Mouse (Mus musculus) liver, embryonic 11.5 days (tissue): Measurements from ENCODE around the gene Fam210b. TPM values are rescaled to one million over a fixed set of nuclear protein-coding genes. Genes with fewer than 3 reads are reported as not detected.
A peak's percentile ranks its signal among the peaks of the same experiment; 100 is the strongest.

Source experiments
- ATAC-seq: fragments of 200-750 bp; cut with Nextera tagmentation; replicated peaks from 2 replicates; pipeline ENCODE4 v1.8.0; 2017; ENCODE audit warnings: moderate number of reproducible peaks, mild to moderate bottlenecking, moderate TSS enrichment, moderate library complexity; ENCODE audit not compliant: low FRiP score
- DNase-seq: peaks from one replicate; pipeline ENCODE4 v3.0.0-alpha.2; 2017; ENCODE audit warnings: low spot score
- H3K27ac ChIP-seq: fragments of 300-500 bp; sonication (generic); 2 replicates; pipeline ENCODE4 v1.5.1; 2014; ENCODE audit warnings: mild to moderate bottlenecking, low read depth, low read length, control low read depth
- H3K27me3 ChIP-seq: fragments of 300-500 bp; sonication (generic); replicated peaks from 2 replicates; pipeline ENCODE4 v1.6.1; 2014; ENCODE audit warnings: low read length, mixed read lengths; ENCODE audit not compliant: control insufficient read depth, insufficient read depth
- H3K36me3 ChIP-seq: fragments of 300-500 bp; sonication (generic); 2 replicates; pipeline ENCODE4 v1.6.1; 2014; ENCODE audit warnings: mild to moderate bottlenecking, low read length, moderate library complexity, mixed read lengths; ENCODE audit not compliant: control insufficient read depth, insufficient read depth
- H3K4me1 ChIP-seq: fragments of 300-500 bp; sonication (generic); replicated peaks from 2 replicates; pipeline ENCODE4 v1.6.1; 2014; ENCODE audit warnings: low read length, mixed read lengths; ENCODE audit not compliant: control insufficient read depth, insufficient read depth
- H3K4me2 ChIP-seq: fragments of 300-500 bp; sonication (generic); 2 replicates; pipeline ENCODE4 v1.6.1; 2014; ENCODE audit warnings: mild to moderate bottlenecking, control low read depth, moderate library complexity
- H3K4me3 ChIP-seq: fragments of 300-500 bp; sonication (generic); 2 replicates; pipeline ENCODE4 v1.5.1; 2014; ENCODE audit warnings: low read depth, low read length, control low read depth
- H3K9ac ChIP-seq: fragments of 300-500 bp; sonication (generic); 2 replicates; pipeline ENCODE4 v1.6.1; 2014; ENCODE audit warnings: low read depth, low read length, control low read depth
- H3K9me3 ChIP-seq: fragments of 300-500 bp; sonication (generic); 2 replicates; pipeline ENCODE4 v1.6.1; 2016; ENCODE audit warnings: low read length, inconsistent platforms, mixed read lengths; ENCODE audit not compliant: control insufficient read depth
- WGBS: fragments of 180-500 bp; shearing (Covaris S2); extraction: QIAGEN DNeasy Blood & Tissue Kit; methylation state at CpG from one replicate; pipeline ENCODE4 v1.1.7; 2014; 5-methylcytosine and 5-hydroxymethylcytosine counted together
- polyA plus RNA-seq: library from polyadenylated mRNA; unstranded; fragments of >200 nt; fragmentation: Nextera tagmentation; extraction: Ambion mirVana; gene quantifications from 2 replicates; pipeline ENCODE4 v1.2.1, GENCODE M21; 2014

The Fam210b gene
- polyA plus RNA-seq, 1 experiment from 2014 or later, result 56.2 TPM

DNA sequence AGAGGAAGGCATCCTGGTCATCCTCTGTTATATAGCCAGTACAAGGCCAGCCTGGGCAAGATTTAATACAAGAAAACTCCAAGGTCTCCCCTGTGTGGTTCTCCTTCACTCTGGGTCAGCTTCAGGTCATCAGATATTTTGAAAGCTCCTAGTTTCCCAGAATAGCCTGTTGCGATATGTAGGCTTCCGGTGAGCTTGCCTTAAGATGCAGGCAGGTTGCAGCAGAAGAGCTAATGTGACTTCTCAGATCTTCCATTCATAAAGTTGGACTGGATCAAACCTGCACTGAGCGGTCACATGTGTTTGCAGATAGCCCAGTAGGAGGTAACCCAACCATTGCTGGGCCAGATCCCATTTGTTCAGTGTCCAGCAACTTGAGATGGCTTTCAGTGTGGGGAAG is 39.4 kb downstream of the Fam210b start:
- DNase-seq, result no peak
- H3K27ac ChIP-seq, result no peak overlapping the region
- ATAC-seq, result no peak
- WGBS, result 89% methylated on average over 3 of the region's 3 CpGs
- no peak overlapping the region for H3K4me2 ChIP-seq
- H3K36me3 ChIP-seq, result peaks cover 21% of the 10 kb centered on the region
- no peaks in the 10 kb centered on the region for H3K9me3 ChIP-seq
- H3K4me1 ChIP-seq, result no peaks in the 10 kb centered on the region
- no peak overlapping the region for H3K9ac ChIP-seq
- no peak overlapping the region for H3K4me3 ChIP-seq
- no peaks in the 10 kb centered on the region for H3K27me3 ChIP-seq

- no peak overlapping the region for H3K27ac ChIP-seq
- H3K4me2 ChIP-seq, result no peak overlapping the region
- H3K9ac ChIP-seq, result no peak overlapping the region
- no peak overlapping the region for H3K4me3 ChIP-seq
- no peaks in the 10 kb centered on the region for H3K36me3 ChIP-seq
- DNase-seq, result no peak
- ATAC-seq, result no peak
- H3K9me3 ChIP-seq, result no peaks in the 10 kb centered on the region
- H3K27me3 ChIP-seq, result no peaks in the 10 kb centered on the region
- WGBS, result 31% methylated on average over 6 of the region's 6 CpGs
- H3K4me1 ChIP-seq, result peaks cover 2% of the 10 kb centered on the region; the same call in 1 of the 2 replicates
Measured at GRCm38 (mm10) chr2:172390341-172390740, 45.0 kb downstream of the Fam210b start.

DNA sequence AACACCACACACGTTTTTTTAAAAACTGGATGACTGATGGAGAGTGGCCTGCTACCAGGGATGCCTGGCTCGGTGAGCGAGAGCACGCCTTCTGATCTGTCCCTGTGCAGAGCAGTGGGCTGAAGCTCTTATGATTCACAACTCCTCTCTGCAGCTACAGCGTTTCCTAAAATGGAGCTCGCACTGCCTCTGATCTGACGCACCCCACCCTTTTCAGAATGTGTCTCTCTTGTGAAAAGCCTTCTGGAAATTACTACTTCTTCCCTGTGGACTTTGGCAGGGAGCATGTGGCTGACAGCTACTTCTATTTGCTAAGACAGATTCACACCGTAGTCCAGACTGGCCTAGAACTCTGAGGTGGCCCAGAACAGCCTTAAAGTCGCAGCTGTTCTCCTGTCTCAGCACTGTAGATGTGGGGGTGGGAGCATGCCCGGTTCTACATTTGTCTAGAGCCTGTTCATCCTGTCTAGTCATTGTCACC is 46.7 kb downstream of the Fam210b start:
- Histone ChIP-seq H3K4me2 (no peak overlapping the region), H3K36me3 (no peaks in the 10 kb centered on the region), H3K4me1 (peaks cover 2% of the 10 kb centered on the region; the same call in 1 of the 2 replicates), H3K27ac (no peak overlapping the region), H3K4me3 (no peak overlapping the region), H3K9me3 (no peaks in the 10 kb centered on the region), H3K9ac (no peak overlapping the region), H3K27me3 (no peaks in the 10 kb centered on the region)
- 64% methylated on average over 10 of the region's 10 CpGs for WGBS
- ATAC-seq (no peak), DNase-seq (no peak)

- Histone ChIP-seq H3K27ac (no peak within 1 kb of the TSS), H3K9ac (no peak within 1 kb of the TSS; the same call in 1 of the 2 replicates), H3K4me2 (peak within 1 kb of the TSS; percentile 57), H3K27me3 (no peaks in the 10 kb centered on the region), H3K4me1 (peaks cover 2% of the 10 kb centered on the region; the same call in 1 of the 2 replicates), H3K36me3 (no peaks in the 10 kb centered on the region), H3K9me3 (no peaks in the 10 kb centered on the region), H3K4me3 (peak within 1 kb of the TSS; percentile 44)
- no peak for DNase-seq
- peak; percentile 60 for ATAC-seq
- 16% methylated on average over 13 of the region's 13 CpGs for WGBS
Measured at GRCm38 (mm10) chr2:172393391-172394051, 48.2 kb downstream of the Fam210b start, which contains the start of gene Cass4. TSS of gene Cass4 (plus strand) at chr2:172393794.

DNA sequence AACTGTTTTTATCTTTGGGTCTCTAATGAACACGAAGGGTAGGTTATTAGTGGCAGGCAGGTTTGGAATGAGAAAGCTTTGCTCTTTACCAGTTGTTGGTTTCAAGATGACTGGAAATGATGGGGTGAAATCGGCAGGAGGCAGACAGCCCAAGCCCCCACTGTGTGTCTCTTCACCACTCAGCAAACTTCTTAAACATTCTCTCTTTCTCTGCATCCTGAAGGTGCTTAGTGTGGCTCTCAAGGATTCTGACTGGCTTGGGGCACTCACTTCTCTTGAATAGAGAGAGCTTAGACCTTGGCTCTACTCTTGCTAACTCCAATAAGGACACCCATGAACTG is 48.7 kb downstream of the Fam210b start:
- Histone ChIP-seq H3K4me2 (peak overlapping the region; percentile 57), H3K9me3 (no peaks in the 10 kb centered on the region), H3K9ac (no peak overlapping the region), H3K36me3 (no peaks in the 10 kb centered on the region), H3K4me1 (peaks cover 2% of the 10 kb centered on the region; the same call in 1 of the 2 replicates), H3K27ac (no peak overlapping the region), H3K4me3 (peak overlapping the region; percentile 44), H3K27me3 (no peaks in the 10 kb centered on the region)
- no peak for DNase-seq
- no peak for ATAC-seq
- 50% methylated on average over 2 of the region's 2 CpGs for WGBS

GRCm38 (mm10) chr2:172394671-172395070 is 49.3 kb downstream of the Fam210b start:
- H3K4me1 ChIP-seq, result peaks cover 2% of the 10 kb centered on the region; the same call in 1 of the 2 replicates
- DNase-seq (no peak), ATAC-seq (no peak)
- no peak overlapping the region for H3K27ac ChIP-seq
- H3K9me3 ChIP-seq, result no peaks in the 10 kb centered on the region
- H3K36me3 ChIP-seq, result no peaks in the 10 kb centered on the region
- 69% methylated on average over 4 of the region's 4 CpGs for WGBS
- H3K4me3 ChIP-seq, result no peak overlapping the region
- H3K4me2 ChIP-seq, result no peak overlapping the region
- H3K9ac ChIP-seq, result no peak overlapping the region
- no peaks in the 10 kb centered on the region for H3K27me3 ChIP-seq

DNA sequence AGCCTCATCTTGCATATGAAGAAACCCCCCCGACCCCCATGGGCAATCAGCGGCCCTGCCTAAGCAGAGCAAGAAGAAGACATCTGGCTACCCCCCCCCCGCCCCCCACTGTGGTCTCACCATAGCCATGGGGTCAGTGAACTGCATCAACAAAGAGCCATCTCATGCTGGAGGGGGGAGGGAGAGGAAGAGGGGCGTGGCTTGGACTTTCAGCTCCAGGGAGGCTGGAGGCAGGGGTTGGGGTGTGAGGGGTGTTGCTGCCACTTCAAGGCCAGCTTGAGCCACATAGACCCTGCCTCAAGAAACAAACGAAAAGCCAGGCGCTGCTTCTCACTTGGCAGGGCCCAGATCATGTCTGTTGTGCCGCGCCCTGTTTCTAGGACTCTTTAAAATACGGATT is 50.6 kb downstream of the Fam210b start:
- ATAC-seq, result no peak
- no peak for DNase-seq
- H3K36me3 ChIP-seq, result no peaks in the 10 kb centered on the region
- H3K27me3 ChIP-seq, result no peaks in the 10 kb centered on the region
- H3K9ac ChIP-seq, result no peak overlapping the region
- no peak overlapping the region for H3K4me2 ChIP-seq
- H3K4me3 ChIP-seq, result no peak overlapping the region
- no peak overlapping the region for H3K27ac ChIP-seq
- H3K9me3 ChIP-seq, result no peaks in the 10 kb centered on the region
- WGBS, result 54% methylated on average over 9 of the region's 9 CpGs
- peaks cover 2% of the 10 kb centered on the region; the same call in 1 of the 2 replicates for H3K4me1 ChIP-seq

GRCm38 (mm10) chr2:172399901-172400300 is 54.5 kb downstream of the Fam210b start:
- Histone ChIP-seq H3K4me3 (no peak overlapping the region), H3K4me1 (no peaks in the 10 kb centered on the region), H3K9me3 (no peaks in the 10 kb centered on the region), H3K27ac (no peak overlapping the region), H3K27me3 (no peaks in the 10 kb centered on the region), H3K9ac (no peak overlapping the region), H3K36me3 (no peaks in the 10 kb centered on the region), H3K4me2 (no peak overlapping the region)
- no peak for ATAC-seq
- WGBS, result 37% methylated on average over 9 of the region's 9 CpGs
- no peak for DNase-seq
